Mouse (Mus musculus) subcutaneous adipose tissue, adult 2 months (tissue): ENCODE measurements around the gene Rnase9. TPM values are rescaled to one million over a fixed set of nuclear protein-coding genes. Genes with fewer than 3 reads are reported as not detected.

Experiments used
- polyA plus RNA-seq: library from polyadenylated mRNA; depleted of rRNA; stranded (reverse); fragments of >200 nt; gene quantifications from 2 replicates; pipeline ENCODE4 v1.2.3, GENCODE M21; 2012; ENCODE audit warnings: low replicate concordance; rRNA removed

Rnase9 gene
- 0.10 and 0.30 TPM in 2 replicates for polyA plus RNA-seq

GRCm38 (mm10) chr14:51041769-51042168, at the start of gene Rnase9:
Gene Rnase9, minus strand, starts transcription at chr14:51041869.

GRCm38 (mm10) chr14:51074335-51074734, 32.7 kb upstream of the Rnase9 start, which contains the start of gene Olfr750:
Gene Olfr750, minus strand, starts transcription at chr14:51074435.

GRCm38 (mm10) chr14:51057401-51057831, 15.7 kb upstream of the Rnase9 start, which contains the start of gene Rnase12:
Gene Rnase12, minus strand, starts transcription at chr14:51057661.

GRCm38 (mm10) chr14:51050063-51050462, 8.4 kb upstream of the Rnase9 start, which contains the start of gene Rnase11:
Gene Rnase11, minus strand, starts transcription at chr14:51050163.

GRCm38 (mm10) chr14:51007152-51007801, 34.4 kb downstream of the Rnase9 start, which contains the start of gene Rnase10:
Gene Rnase10, plus strand, starts transcription at chr14:51007751.

Other genes with a start within 250 kb of the Rnase9 start
- not detected in 2 replicates for gene Ccnb1ip1, start 234.1 kb downstream of the Rnase9 start, polyA plus RNA-seq
- 17.6 and 22.6 TPM in 2 replicates for gene Parp2, start 234.0 kb downstream of the Rnase9 start, polyA plus RNA-seq
- 42.1 and 45.4 TPM in 2 replicates for gene Tep1, start 171.3 kb downstream of the Rnase9 start, polyA plus RNA-seq
- 1.4 and 5.6 TPM in 2 replicates for gene Klhl33, start 144.4 kb downstream of the Rnase9 start, polyA plus RNA-seq
- 96.7 and 170 TPM in 2 replicates for gene Osgep, start 117.0 kb downstream of the Rnase9 start, polyA plus RNA-seq
- 50.6 and 81.1 TPM in 2 replicates for gene Apex1, start 116.9 kb downstream of the Rnase9 start, polyA plus RNA-seq
- gene Pip4p1, start 111.0 kb downstream of the Rnase9 start, polyA plus RNA-seq, result 98.7 and 110 TPM in 2 replicates
- 65.9 and 76.6 TPM in 2 replicates for gene Pnp, start 110.8 kb downstream of the Rnase9 start, polyA plus RNA-seq
- gene Gm49342, start 97.4 kb downstream of the Rnase9 start, polyA plus RNA-seq, result 54.4 and 76.0 TPM in 2 replicates
- 2.7 and 4.3 TPM in 2 replicates for gene Pnp2, start 85.9 kb downstream of the Rnase9 start, polyA plus RNA-seq
- gene Rnase10, start 34.1 kb downstream of the Rnase9 start, polyA plus RNA-seq, result 0.47 and 0.87 TPM in 2 replicates
- not detected in 2 replicates for gene Rnase11, start 8.3 kb upstream of the Rnase9 start, polyA plus RNA-seq
- gene Rnase12, start 15.8 kb upstream of the Rnase9 start, polyA plus RNA-seq, result 0.72 TPM in 1 of 2 replicates, not detected in the other
- gene Olfr750, start 32.6 kb upstream of the Rnase9 start, polyA plus RNA-seq, result not detected in 2 replicates
- 351 and 371 TPM in 2 replicates for gene Rnase4, start 49.2 kb upstream of the Rnase9 start, polyA plus RNA-seq
- 28.9 and 32.3 TPM in 2 replicates for gene Ang, start 49.3 kb upstream of the Rnase9 start, polyA plus RNA-seq
- gene Eddm3b, start 72.6 kb upstream of the Rnase9 start, polyA plus RNA-seq, result not detected in 2 replicates
- gene Rnase6, start 82.0 kb upstream of the Rnase9 start, polyA plus RNA-seq, result 8.0 and 12.6 TPM in 2 replicates
- gene Rnase1, start 104.9 kb upstream of the Rnase9 start, polyA plus RNA-seq, result 0.24 and 3.5 TPM in 2 replicates
- not detected in 2 replicates for gene Rnase2b, start 120.4 kb upstream of the Rnase9 start, polyA plus RNA-seq
- not detected in 2 replicates for gene Ang2, start 157.3 kb upstream of the Rnase9 start, polyA plus RNA-seq
- not detected in 2 replicates for gene Ear14, start 161.5 kb upstream of the Rnase9 start, polyA plus RNA-seq
- gene Rnase2a, start 214.2 kb upstream of the Rnase9 start, polyA plus RNA-seq, result 0.21 and 14.8 TPM in 2 replicates